Mouse (Mus musculus) brain, embryonic 14.5 days (tissue): ENCODE measurements at regions not wholly inside any gene's neighbourhood (a gene's known extent, or its start where the extent isn't known, plus 50 kb on each side); places are given as distances from the start of the nearest gene placed in this dataset.

Experiments used
- DNase-seq: peaks from one replicate; pipeline ENCODE4 v3.0.0-alpha.2; 2011; ENCODE audit warnings: low read depth
- CTCF ChIP-seq: fragments of 200-500 bp; IDR thresholded peaks from 2 replicates; pipeline ENCODE4 v1.5.1; 2012; ENCODE audit warnings: inconsistent platforms, mild to moderate bottlenecking, moderate library complexity, borderline replicate concordance; ENCODE audit not compliant: insufficient read depth, insufficient read length; ENCODE audit errors: extremely low read depth
- POLR2A ChIP-seq: fragments of 200-500 bp; IDR thresholded peaks from 2 replicates; pipeline ENCODE4 v1.6.1; 2012; ENCODE audit warnings: mild to moderate bottlenecking, inconsistent platforms, borderline replicate concordance; ENCODE audit not compliant: poor library complexity, insufficient read depth, insufficient read length, severe bottlenecking; ENCODE audit errors: extremely low read depth

DNA sequence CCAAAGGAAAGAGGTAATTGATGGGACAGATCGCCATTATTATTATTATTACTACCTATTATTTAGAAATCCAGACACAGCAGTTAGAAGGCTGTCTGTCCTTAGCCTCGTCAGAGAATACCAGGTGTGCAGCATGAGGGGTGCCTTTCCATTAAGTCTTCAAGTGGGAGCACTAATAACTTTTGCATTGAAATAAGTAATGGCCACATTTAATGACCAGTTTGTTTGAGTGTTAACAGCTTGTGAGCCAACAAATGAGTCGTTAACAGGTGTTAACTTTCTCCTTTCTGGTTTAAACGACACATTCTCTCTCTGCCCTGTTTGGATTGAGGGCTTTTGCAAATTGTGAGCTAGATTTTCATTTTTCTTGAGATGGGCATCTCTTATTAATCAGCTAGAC is 184.8 kb downstream of the C1d start:
- peak; percentile 24 for DNase-seq
- TF ChIP-seq POLR2A, result no peak
- TF ChIP-seq CTCF, result no peak

DNA sequence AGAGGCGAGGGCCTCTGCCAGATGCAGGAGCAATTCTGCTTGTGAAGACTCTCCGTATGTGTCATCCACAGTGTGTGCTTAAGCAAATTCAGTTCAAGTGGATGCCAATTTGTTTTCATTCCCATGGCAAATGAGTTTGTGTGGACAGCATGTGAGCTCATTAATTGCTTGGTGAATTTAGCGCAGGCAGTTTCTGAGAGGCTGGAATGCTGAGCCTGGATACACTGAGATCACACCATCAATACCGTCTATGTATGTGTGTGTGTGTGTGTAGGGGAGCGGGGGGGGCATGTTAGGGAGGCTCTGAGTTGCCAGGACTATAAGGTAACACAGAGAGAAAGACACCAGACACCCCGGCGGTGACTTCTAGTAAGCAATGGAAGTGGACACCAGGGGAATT is 191.9 kb downstream of the C1d start:
- peak; percentile 76 for DNase-seq

DNA sequence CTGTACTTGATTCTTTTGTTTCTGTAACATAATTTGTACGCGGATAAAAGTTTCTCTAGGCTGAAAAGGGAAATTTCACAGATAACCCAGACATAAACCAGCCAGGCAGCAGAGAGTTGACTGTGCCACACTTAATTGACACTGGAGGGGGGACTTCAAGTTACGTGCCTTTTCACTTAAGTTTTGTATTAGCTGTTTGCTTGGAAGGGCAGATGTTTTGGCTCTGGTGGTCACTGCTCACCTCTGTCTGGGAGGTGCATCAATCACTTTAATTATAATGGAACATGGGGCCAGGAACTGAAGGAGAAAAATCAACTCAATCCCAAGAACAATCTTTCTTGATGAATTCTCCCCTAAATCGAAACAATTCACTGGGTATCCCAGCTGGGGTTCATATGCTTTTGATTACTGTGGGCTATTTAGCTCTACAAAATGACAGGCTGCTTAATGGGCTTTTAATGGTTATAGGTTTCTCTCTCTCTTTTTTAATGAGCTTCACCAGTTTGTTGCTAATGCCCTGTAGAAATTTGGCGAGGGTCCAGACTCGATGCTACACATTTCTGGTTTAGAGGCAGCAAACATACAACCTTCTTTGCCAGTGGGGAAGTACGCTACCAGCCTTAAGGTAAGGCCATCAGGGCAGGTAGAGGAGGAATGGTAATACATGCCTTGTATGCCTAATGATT is 193.1 kb downstream of the C1d start:
- TF ChIP-seq POLR2A, result no peak
- no peak for TF ChIP-seq CTCF
- DNase-seq, result peak; percentile 65

More for the DNA sequence above, 191.9 kb downstream of the C1d start:
- TF ChIP-seq POLR2A, result no peak
- no peak for TF ChIP-seq CTCF

DNA sequence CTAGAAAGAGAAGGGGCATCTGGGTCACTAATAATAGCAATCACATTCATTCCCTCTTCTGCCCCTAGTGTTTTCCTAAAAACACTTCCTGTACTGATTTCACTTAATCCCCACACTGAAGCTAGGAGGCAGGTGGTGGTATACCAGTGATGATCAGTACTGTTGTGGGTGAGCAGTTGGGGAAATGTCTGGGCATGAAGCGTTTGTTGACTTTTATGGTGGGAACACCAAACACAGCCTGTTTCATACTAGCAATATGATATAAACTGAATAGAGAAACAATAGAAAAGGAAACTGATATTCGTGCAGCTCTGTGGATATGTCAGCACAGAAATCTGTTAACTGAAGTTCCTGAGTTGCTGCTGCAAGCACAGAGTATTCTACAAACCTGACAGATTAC is 194.1 kb downstream of the C1d start:
- no peak for DNase-seq
- TF ChIP-seq CTCF (no peak), POLR2A (no peak)

DNA sequence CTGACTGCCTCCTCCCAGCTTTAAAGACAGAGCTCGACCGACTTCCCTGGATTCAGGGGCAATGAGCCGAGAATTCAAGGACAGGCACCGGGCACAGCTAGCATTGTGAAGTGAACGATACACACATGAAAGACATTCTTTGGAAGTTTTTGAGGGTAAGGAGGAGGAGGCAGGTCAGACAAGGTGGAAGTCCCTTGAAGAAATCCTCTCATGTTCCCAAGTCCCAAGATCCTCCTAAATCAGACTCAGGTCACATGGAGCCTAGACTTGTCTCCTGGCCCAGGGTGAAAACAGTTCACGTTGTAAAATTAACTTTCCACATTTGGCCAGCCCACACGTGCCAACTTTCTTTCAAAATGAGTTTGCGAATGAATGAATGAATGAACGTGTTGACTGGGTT is 196.2 kb downstream of the C1d start:
- no peak for DNase-seq
- TF ChIP-seq CTCF (no peak), POLR2A (no peak)

DNA sequence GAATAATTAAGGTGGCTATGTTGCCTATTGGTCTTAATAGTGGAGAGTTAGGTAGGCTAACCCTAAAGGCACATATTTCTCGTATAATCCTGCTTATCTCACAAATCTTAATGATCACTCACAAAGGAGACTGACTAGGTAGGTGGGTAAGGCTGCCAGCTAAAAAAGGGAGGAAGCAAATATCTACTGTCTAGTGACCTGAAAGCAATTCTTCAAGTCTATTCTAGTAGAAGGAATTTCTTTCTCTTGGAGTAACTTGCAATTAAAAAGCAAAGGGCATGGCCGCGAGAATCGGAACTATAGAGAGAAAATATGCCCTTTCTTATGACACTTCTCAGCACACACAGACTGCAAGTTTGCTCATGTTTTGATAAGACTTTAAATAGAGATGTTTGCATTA is 201.6 kb downstream of the C1d start:
- TF ChIP-seq CTCF (no peak), POLR2A (no peak)
- DNase-seq, result no peak

DNA sequence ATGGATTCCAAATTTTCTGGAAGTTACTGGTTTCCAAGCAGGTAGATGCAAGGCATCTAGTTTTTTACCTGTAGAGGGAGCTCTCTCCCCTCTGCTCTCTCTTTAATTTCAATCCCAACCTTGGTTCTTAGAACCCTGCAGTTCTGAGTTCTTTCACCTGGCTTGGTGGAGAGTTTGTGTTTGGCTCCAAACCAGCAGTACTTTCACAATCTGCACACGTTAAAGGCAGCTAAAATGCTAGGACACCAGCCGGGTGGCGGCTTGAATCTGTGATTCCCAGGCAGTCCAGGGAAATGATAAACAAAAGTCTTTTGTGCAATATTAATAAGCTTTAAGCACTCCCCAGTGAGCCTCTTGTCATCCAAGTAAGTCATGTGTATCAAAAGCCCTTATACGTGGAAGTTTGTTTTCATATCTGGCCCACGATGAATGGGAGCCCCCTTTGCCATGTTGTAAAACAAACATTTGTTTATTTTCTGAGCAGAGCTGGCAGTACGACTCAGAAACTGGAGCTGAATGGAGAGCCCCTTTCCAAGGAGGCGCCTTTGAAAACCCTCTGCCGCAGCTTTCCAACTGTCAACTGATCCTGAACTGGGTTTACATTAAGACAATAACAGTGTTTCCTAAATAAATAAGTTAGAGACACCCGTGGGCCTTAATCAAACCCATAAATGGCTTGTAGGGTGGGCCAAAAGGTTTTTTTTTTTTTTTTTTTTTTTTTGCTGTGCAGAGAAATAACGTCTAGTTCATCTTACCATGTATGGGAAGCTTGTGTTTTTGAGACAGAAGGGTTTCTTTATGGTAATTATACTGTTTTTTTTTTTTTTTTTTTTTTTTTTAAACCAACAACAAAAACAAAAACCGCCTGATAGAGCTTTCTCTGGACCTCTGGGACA is 202.9 kb downstream of the C1d start:
- peak; percentile 88 for DNase-seq
- TF ChIP-seq CTCF (peak; percentile 48; the same call in 1 of the 2 replicates), POLR2A (no peak)

DNA sequence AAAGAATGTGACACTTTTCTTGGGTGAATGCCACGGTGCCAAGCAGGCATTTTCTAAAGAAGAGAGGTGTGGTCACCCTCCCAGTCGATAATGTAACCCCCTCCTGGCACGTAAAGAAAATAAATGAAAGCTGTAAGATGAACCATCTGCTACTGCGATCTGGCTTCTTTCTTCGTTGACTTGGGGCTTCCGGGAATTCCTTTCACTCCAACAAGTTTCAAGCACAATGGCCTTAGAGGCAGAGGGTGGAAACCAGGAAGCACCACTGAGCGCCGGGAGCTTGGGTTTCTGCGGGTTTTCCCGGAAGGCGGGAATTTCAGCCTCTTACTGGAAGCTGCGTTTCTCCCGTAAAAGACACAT is 203.5 kb downstream of the C1d start:
- no peak for TF ChIP-seq CTCF
- TF ChIP-seq POLR2A, result no peak
- DNase-seq, result peak; percentile 89

DNA sequence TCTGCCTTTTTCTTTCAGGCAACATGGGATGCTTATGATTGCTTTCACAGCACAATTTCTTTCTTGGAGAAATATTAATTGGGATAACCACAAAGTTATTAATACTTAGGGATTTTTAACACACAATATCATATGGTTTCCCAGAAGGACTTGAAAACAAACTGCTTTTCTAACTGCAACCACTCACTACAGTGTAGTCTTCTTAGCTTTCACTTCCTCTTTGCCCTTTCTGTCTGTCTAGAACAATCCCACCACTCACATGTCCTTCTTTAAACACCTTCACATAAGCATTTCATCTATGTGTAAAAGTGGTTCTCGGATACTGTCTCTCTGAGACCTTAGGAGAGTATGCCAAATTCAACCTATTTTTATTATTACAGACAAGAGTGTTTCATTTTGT is 204.3 kb downstream of the C1d start:
- no peak for TF ChIP-seq CTCF
- no peak for TF ChIP-seq POLR2A
- no peak for DNase-seq

DNA sequence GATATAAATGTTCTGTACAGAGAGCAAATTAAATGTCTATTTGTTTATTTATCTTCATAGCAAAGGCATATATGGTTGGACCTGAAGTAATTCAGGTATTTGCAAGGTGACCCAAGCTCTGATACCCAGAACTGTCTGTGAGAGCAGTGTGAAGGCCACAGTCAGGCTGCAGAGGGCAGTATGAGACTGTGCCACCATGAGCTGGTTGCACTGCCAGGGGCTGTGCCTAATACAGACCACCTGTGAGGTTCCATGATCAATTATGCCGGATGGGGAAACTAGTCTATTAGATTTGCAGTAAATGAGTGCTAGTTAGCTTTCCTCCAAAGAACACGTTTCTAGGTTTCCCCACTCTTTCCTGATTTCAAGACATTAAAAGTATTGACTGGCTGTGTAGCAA is 207.5 kb downstream of the C1d start:
- DNase-seq, result peak; percentile 64
- TF ChIP-seq POLR2A (no peak), CTCF (peak; percentile 77)

DNA sequence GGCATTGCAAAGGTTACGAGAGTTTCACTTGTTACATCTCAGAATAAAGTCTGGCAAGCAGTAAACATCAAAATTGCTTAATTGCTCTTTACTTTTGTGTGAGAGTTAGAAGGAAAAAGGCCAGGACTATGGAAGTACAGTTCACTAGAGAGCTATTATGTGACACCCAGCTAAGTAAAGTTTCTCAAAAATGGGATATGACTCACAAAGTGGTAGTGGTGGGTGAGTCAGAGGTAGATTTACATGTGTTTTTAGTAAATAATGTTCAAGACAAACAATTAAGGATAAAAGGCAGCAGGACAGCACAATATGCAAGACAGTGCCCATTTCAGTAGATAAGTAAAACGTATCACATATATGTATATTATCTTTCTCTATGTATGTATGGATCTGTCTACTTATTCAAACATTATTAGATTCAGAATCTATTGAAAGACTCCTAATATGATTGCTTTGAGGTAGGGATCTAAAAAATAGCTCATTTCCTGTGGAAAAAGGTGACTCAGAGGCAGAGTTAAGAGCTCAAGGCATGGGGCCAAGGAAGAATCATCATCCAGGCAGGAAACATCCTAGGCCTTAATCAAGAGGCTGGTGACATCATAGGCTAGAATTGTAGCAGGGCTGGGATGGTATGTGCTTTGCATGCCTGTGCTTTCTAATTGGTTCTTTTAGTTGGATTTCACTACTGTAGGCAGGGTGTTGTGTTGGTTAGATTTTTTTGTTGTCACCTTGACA is 211.2 kb downstream of the C1d start:
- no peak for TF ChIP-seq POLR2A
- TF ChIP-seq CTCF, result no peak

More for the DNA sequence above, 211.2 kb downstream of the C1d start:
- DNase-seq, result peak; percentile 42
